Mouse (Mus musculus) cerebellum, adult 8-10 months (tissue): ENCODE measurements around the gene Gsk3b.
"Not testable (repeated sequence)": the region's sequence is repeated elsewhere in the genome, so short reads cannot be mapped to it uniquely, and the experiment has no call there.

ENCODE experiments used
- DNase-seq: peaks from one replicate; pipeline ENCODE4 v3.0.0; 2022

Gene Gsk3b

GRCm38 (mm10) chr16:38191460-38191859 lies 102.7 kb downstream of the Gsk3b start:
- DNase-seq, result no peak

- no peak for DNase-seq
These were observed 103.8 kb downstream of the Gsk3b start for GRCm38 (mm10) chr16:38192640-38193039.

DNA sequence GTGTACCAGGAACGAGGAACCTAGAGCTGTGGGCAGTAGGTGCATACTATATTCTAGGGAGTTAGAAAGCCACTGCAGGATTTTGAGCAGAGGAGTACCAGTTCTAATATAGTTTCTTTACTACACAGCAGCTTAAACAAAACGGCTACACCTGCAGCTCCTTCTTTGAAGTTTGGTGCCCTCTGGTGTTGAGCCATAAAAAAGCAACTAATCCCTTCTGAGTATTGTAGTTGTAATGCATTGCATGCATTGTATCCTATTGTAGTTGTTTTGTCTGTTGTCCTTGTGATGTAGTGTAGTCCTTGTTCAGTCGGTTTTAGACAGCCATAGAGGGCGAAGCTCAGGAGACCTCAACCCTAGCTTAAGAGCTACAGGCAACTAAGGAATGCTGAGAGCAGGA lies 108.5 kb downstream of the Gsk3b start:
- DNase-seq, result peak; percentile 78

GRCm38 (mm10) chr16:38205272-38205671 lies 116.5 kb downstream of the Gsk3b start:
- no peak for DNase-seq

GRCm38 (mm10) chr16:38222491-38222890 lies 133.7 kb downstream of the Gsk3b start:
- not testable (repeated sequence) for DNase-seq

GRCm38 (mm10) chr16:38236936-38237585 lies 148.3 kb downstream of the Gsk3b start:
- DNase-seq, result no peak

DNA sequence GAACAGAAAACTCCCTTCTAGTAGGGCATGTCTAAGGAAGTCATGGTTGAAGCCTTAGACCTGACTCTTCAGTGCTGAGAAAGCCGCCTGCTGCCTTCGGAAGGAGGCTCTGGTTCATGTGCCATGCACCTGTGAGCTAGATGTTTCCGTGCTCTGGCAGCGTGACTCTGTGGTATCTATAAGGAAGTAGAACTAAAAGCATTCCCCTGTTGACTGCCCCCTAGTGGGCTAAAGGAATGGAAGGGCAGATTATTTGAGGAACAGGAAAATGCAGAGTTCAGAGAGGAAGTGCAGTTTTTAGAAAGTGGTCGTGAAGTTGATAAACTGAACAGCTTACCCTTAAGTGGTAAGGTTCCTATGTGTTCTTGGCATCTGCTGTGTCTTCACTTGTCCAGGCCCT lies 150.9 kb downstream of the Gsk3b start:
- DNase-seq, result peak; percentile 16

GRCm38 (mm10) chr16:38240167-38240566 lies 151.4 kb downstream of the Gsk3b start:
- DNase-seq, result no peak

GRCm38 (mm10) chr16:38244111-38244510 lies 155.3 kb downstream of the Gsk3b start:
- no peak for DNase-seq

GRCm38 (mm10) chr16:38245379-38245778 lies 156.6 kb downstream of the Gsk3b start:
- no peak for DNase-seq

DNA sequence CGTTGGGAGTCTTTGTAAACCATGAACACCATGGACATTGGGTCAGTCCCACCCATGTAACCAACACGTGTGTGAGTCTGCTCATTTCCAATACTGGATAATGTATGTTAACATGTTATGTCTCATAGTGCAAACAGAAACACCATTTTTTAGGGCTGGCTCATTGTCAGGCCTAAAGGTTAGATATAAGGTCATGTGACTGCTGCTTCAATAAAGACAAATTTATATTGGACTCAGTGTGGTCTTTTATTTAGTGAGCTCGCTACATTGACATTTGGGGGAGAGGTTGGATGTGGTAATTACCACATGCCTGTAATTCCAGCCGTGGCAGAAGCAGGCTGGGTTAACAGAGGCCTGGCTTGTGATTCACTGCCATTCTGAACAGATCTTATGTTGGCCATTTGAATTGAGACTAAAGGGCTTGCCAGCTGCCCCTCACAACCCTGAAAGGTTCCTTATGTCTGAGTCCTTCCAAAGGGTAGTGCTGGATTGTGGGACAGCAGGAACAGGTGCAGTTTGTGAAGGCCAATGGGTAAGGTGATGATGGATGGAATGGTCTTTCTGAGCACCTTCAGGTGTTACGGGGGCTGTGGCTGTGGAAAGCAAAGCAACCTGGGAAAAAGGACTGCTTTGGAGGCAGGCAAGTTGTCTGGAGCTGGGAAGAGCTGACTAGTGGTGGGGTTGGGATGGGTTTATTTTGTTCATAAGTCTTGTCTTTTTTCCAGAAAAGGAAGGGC lies 157.2 kb downstream of the Gsk3b start:
- DNase-seq, result no peak

DNA sequence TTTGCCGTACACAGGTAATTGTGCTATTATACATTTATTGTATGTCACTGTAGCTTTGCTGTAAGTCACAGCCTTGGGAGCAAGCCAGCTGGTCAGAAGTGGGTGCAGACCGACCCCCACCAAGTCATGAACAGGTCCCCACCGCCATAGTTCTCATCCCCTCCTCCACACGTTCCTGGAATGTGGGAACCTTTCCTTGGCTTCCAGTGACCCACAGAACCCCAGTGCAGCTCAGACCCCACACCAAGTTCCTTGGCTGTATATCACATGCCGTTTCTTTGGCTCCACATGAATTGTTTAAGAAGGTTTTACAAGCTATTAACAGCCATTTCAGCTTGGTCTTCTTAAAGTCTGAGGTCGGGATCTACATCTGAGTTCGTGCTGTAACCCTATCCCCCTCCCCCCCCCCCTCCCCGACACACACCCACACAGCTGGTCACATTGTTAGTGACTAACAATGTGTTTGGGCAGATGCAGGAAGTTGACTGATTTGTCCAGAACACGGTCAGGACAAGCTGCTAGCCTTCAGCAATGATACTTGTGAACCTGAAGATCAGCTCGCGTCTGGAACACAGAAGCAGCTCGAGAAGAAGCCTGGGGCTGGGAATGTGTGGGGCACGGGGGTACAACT lies 159.6 kb downstream of the Gsk3b start:
- DNase-seq, result no peak

GRCm38 (mm10) chr16:38250467-38250866 lies 161.7 kb downstream of the Gsk3b start:
- no peak for DNase-seq

GRCm38 (mm10) chr16:38254001-38254400 lies 165.2 kb downstream of the Gsk3b start:
- DNase-seq, result no peak

DNA sequence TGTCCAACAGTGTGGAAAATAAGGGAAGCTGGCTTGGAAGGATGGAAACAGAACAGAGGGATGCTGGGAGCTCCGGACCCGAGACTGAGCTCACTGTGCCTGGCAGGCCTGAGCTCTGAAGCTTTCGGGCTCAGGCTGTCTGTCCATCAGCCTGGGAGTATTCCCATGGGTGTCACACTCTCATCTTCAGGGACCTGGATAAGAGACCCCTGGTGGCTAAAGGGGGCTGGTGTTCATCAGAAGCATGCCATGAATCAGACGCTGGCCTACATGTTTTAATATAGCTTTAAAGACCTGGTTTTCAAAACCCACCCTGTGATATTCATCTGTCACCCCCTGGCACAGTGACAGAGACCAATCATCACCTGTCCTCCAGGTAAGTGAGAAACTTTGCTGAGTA lies 166.3 kb downstream of the Gsk3b start:
- no peak for DNase-seq

- DNase-seq, result no peak
These were observed 167.1 kb downstream of the Gsk3b start for GRCm38 (mm10) chr16:38255927-38256326.

DNA sequence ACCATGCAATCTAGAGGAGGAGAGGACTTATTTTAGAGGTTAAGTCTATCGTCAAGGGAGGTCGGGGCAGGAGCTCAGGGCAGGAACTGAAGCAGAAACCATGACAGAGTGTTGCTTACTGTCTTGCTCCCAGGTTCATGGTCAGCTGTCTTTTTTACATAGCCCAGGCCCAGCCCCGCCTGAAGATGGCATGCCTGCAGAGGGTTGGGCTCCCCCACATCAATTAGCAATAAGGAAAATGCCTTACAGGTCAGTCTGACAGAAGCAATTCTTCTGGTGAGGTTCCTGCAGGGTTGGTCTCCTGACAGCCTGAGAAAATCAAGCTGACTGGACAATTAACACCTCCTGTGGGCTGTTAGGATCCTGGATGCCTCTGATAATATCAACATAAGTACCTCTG lies 182.8 kb downstream of the Gsk3b start:
- no peak for DNase-seq

DNA sequence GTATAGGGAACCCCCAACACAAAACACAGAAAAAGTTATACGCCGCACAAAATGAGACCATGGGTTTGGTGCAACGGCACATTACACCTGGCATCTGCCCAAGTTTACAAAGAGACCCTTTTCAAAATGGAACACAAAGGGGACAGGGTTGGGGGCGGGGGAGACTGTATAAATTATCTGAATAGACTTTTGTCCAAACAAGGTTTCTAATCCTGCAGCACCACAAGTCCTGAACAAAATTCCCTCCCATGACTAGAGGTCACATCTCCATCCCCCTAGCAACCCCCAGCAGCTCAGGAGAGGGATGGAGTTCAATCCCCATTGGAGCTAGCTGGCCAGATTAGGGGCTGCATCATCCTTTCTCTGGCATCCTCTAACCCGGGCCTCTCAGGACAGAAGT lies 183.7 kb downstream of the Gsk3b start:
- no peak for DNase-seq

DNA sequence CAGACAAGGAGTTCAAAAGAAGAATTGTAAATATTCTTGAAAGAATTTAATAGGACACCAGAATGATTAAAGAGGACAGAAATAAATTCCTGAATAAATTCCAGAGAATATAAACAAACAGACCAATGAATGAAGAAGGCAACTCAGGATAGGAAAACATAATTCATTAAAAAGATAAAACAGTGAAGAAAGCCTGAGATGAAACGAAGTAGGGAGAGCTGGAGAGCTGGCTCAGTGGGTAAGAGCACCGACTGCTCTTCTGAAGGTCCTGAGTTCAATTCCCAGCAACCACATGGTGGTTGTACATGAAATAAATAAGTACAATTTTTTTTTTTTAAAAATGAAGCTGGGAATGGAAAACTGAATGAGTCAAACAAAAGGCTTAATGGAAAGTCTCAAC lies 185.9 kb downstream of the Gsk3b start:
- no peak for DNase-seq

- DNase-seq, result no peak
These were observed 191.0 kb downstream of the Gsk3b start for GRCm38 (mm10) chr16:38279794-38280193.

DNA sequence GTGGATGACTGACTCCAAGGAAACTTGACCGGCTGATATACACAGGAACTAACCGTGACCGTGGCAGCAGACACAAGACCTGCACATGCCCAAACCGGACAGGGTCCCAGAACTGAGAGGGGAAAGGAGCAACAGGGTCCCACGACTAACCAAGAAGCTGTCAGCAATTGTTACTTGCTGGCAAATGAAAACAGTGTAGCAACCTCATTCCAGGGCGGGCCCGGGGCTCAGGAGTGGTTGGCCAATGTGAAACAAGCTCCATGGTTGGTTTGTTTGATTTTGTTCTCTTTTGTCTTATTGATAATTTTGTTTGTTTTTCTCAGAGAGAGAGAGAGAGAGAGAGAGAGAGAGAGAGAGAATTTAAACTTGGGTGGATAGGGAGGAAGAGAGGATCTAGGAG lies 192.2 kb downstream of the Gsk3b start:
- DNase-seq, result no peak

DNA sequence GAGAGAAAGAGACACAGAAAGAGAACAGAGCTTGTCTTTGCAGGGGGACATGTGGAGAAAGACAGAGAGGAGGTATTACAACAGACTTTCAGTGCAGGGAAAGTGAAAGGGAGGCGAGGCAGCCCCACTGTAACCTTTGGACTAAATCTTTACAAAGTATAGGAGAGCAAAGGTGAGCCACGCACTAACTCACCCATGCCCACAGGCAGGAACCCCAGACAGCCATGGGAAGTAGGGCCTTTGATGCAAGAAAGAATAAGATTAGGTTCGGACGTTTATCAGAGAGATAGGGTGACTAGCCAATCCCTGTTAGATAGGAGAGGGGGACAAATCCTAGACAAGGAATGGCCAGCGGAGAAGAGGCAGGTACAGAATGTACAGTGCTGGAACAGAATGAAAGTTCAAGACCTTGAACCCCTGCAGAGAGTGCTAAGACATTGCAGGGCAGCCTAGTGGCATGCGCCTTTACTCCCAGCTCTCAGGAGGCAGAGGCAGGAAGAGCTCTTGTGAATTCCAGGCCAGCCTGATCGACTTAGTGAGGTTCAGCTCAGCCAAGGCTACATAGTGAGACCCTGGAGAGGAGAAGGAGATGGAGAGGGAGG lies 193.9 kb downstream of the Gsk3b start:
- no peak for DNase-seq

DNA sequence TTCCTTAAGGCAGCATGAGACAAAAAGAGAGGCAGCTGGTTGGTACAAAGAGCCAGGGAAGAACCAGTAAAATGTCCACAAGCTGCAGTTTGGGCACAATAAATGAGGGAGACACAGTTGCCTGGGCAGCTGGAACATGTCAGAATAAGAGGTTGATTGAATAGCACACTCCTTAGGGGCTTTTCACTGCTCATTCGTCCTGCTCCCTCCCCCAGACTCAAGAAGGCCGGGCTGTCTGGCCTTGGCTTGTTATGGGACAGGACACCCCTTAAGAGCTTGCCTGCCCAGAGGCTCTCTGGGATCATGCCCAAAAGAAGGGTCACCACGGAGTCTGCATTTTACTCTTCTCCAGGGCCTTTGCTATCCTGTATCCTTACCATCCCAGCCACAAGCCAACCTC lies 194.5 kb downstream of the Gsk3b start:
- no peak for DNase-seq

GRCm38 (mm10) chr16:38285801-38286200 lies 197.0 kb downstream of the Gsk3b start:
- DNase-seq, result no peak
